Mouse (Mus musculus): ENCODE measurements at regions not wholly inside any gene's neighbourhood (a gene's known extent, or its start where the extent isn't known, plus 50 kb on each side); places are given as distances from the start of the nearest gene placed in this dataset.

GRCm38 (mm10) chr4:152878401-152878800 is 400.7 kb upstream of the Kcnab2 start:
- no peaks in the 10 kb centered on the region; the same call in 1 of the 2 replicates for H3K9me3 ChIP-seq (replicated peaks; ENCODE audit: control insufficient read depth, low read length)
- no peaks in the 10 kb centered on the region for H3K36me3 ChIP-seq (ENCODE audit: control insufficient read depth, insufficient read depth)
- no peak overlapping the region for H3K4me2 ChIP-seq (ENCODE audit: low read depth, low read length)
- 52% methylated on average over 3 of the region's 3 CpGs for WGBS (ENCODE audit: insufficient replicate concordance)
- H3K4me3 ChIP-seq (ENCODE audit: low read depth, low read length), result no peak overlapping the region
- H3K27ac ChIP-seq (ENCODE audit: low read length), result no peak overlapping the region
- no peaks in the 10 kb centered on the region; the same call in 1 of the 2 replicates for H3K4me1 ChIP-seq (ENCODE audit: control insufficient read depth, low read depth, low read length)
- ATAC-seq (ENCODE audit: low read depth), result no peak
- H3K27me3 ChIP-seq (ENCODE audit: control insufficient read depth, insufficient read depth, low read depth, low read length), result no peaks in the 10 kb centered on the region
- no peak overlapping the region for H3K9ac ChIP-seq (ENCODE audit: low read depth, low read length)

DNA sequence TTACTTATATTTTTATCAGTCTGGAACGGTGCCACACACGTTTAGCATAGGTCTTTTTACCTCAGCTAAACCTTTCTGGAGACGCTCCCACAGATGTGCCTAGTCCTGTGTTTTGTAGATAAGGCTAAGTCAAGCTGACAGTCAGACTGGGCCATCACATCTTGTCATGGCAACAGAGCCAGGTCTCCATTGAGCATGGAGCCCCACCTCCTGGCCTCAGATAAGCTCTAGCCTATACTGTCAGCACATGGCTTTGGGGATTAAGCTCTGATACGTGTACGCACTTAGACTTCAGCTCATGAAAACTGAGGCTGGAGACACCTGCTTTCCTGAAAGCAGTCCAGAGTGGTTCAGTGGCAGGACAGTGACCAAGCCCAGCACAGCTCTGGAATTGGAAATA is 392.4 kb upstream of the Kcnab2 start:
- H3K4me3 ChIP-seq (ENCODE audit: low read depth, low read length), result no peak overlapping the region
- no peaks in the 10 kb centered on the region; the same call in 1 of the 2 replicates for H3K9me3 ChIP-seq (replicated peaks; ENCODE audit: control insufficient read depth, low read length)
- no peaks in the 10 kb centered on the region for H3K36me3 ChIP-seq (ENCODE audit: control insufficient read depth, insufficient read depth)
- peak; percentile 9; the same call in 1 of the 2 replicates for ATAC-seq (ENCODE audit: low read depth)
- no peaks in the 10 kb centered on the region for H3K27me3 ChIP-seq (ENCODE audit: control insufficient read depth, insufficient read depth, low read depth, low read length)
- WGBS (ENCODE audit: insufficient replicate concordance), result 60% methylated on average over 5 of the region's 5 CpGs
- no peak overlapping the region for H3K4me2 ChIP-seq (ENCODE audit: low read depth, low read length)
- H3K9ac ChIP-seq (ENCODE audit: low read depth, low read length), result no peak overlapping the region
- H3K4me1 ChIP-seq (ENCODE audit: control insufficient read depth, low read depth, low read length), result no peaks in the 10 kb centered on the region
- no peak overlapping the region for H3K27ac ChIP-seq (ENCODE audit: low read length)

GRCm38 (mm10) chr4:152865894-152866293 is 388.2 kb upstream of the Kcnab2 start:
- no peak overlapping the region for H3K9ac ChIP-seq (ENCODE audit: low read depth, low read length)
- ATAC-seq (ENCODE audit: low read depth), result no peak
- no peak overlapping the region for H3K4me2 ChIP-seq (ENCODE audit: low read depth, low read length)
- WGBS (ENCODE audit: insufficient replicate concordance), result 76% methylated on average over 8 of the region's 8 CpGs
- H3K9me3 ChIP-seq (replicated peaks; ENCODE audit: control insufficient read depth, low read length), result no peaks in the 10 kb centered on the region; the same call in 1 of the 2 replicates
- no peak overlapping the region for H3K4me3 ChIP-seq (ENCODE audit: low read depth, low read length)
- H3K36me3 ChIP-seq (ENCODE audit: control insufficient read depth, insufficient read depth), result no peaks in the 10 kb centered on the region
- no peak overlapping the region for H3K27ac ChIP-seq (ENCODE audit: low read length)
- no peaks in the 10 kb centered on the region for H3K27me3 ChIP-seq (ENCODE audit: control insufficient read depth, insufficient read depth, low read depth, low read length)
- no peaks in the 10 kb centered on the region for H3K4me1 ChIP-seq (ENCODE audit: control insufficient read depth, low read depth, low read length)

DNA sequence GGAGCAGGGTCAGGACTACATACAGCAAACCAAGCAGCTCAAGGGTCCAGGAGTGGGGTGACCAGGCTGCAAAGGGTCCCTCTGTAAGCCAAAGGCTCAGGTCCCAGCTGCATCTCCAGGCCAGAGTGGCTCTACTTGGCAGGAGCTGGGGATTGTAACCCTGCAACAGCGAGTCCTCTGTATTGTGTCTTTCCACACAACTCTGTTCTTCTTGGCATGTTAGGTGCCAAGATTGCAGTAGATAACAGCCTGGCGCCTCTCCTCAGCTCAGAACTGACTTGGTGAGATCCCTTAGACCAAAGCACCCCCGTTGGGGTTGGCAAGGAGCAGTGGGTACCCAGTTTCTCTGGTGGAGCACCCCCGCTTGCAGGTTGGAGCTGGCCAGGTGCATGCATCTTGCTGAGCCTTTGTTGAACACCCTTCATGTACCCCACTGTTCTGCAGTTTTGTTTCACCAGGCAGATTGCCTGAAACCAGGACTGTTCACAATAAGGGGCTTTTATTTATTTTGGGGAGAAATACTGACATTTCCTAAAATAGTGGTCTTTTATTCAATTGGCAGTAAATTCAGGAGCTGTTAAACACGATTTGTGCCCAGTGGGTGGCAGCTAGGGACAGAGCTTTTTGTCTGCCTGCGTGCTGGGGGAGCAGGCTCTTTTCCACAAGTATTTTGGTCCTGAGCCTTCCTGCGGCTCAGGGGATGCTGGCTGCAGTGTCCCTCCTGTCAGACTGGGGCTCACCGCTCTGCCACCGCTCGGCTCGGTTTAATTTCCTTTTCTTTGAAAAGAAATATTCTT is 385.3 kb upstream of the Kcnab2 start:
- H3K4me3 ChIP-seq (ENCODE audit: low read depth, low read length), result no peak overlapping the region
- WGBS (ENCODE audit: insufficient replicate concordance), result 45% methylated on average over 11 of the region's 11 CpGs

GRCm38 (mm10) chr4:152859161-152859560 is 381.5 kb upstream of the Kcnab2 start:
- Histone ChIP-seq H3K27ac (ENCODE audit: low read length) (no peak overlapping the region), H3K9ac (ENCODE audit: low read depth, low read length) (no peak overlapping the region), H3K4me2 (ENCODE audit: low read depth, low read length) (no peak overlapping the region), H3K27me3 (ENCODE audit: control insufficient read depth, insufficient read depth, low read depth, low read length) (no peaks in the 10 kb centered on the region), H3K4me1 (ENCODE audit: control insufficient read depth, low read depth, low read length) (no peaks in the 10 kb centered on the region), H3K36me3 (ENCODE audit: control insufficient read depth, insufficient read depth) (no peaks in the 10 kb centered on the region), H3K4me3 (ENCODE audit: low read depth, low read length) (no peak overlapping the region), H3K9me3 (replicated peaks; ENCODE audit: control insufficient read depth, low read length) (0 out of 2 replicates have a peak, but pooled peaks cover 2% of the 10 kb centered on the region)
- WGBS (ENCODE audit: insufficient replicate concordance), result 67% methylated on average over 9 of the region's 9 CpGs
- ATAC-seq (ENCODE audit: low read depth), result no peak

More for the DNA sequence above, 385.3 kb upstream of the Kcnab2 start:
- no peak overlapping the region for H3K4me2 ChIP-seq (ENCODE audit: low read depth, low read length)
- no peak for ATAC-seq (ENCODE audit: low read depth)
- no peaks in the 10 kb centered on the region for H3K4me1 ChIP-seq (ENCODE audit: control insufficient read depth, low read depth, low read length)
- H3K9ac ChIP-seq (ENCODE audit: low read depth, low read length), result no peak overlapping the region
- H3K36me3 ChIP-seq (ENCODE audit: control insufficient read depth, insufficient read depth), result no peaks in the 10 kb centered on the region
- no peak overlapping the region for H3K27ac ChIP-seq (ENCODE audit: low read length)
- 0 out of 2 replicates have a peak, but pooled peaks cover 2% of the 10 kb centered on the region for H3K9me3 ChIP-seq (replicated peaks; ENCODE audit: control insufficient read depth, low read length)
- no peaks in the 10 kb centered on the region for H3K27me3 ChIP-seq (ENCODE audit: control insufficient read depth, insufficient read depth, low read depth, low read length)

GRCm38 (mm10) chr4:152850147-152850546 is 372.5 kb upstream of the Kcnab2 start:
- Histone ChIP-seq H3K4me2 (ENCODE audit: low read depth, low read length) (no peak overlapping the region), H3K4me1 (ENCODE audit: control insufficient read depth, low read depth, low read length) (no peaks in the 10 kb centered on the region), H3K27ac (ENCODE audit: low read length) (no peak overlapping the region), H3K27me3 (ENCODE audit: control insufficient read depth, insufficient read depth, low read depth, low read length) (no peaks in the 10 kb centered on the region), H3K36me3 (ENCODE audit: control insufficient read depth, insufficient read depth) (no peaks in the 10 kb centered on the region), H3K9me3 (replicated peaks; ENCODE audit: control insufficient read depth, low read length) (no peaks in the 10 kb centered on the region), H3K4me3 (ENCODE audit: low read depth, low read length) (no peak overlapping the region), H3K9ac (ENCODE audit: low read depth, low read length) (no peak overlapping the region)
- ATAC-seq (ENCODE audit: low read depth), result no peak
- 44% methylated on average over 9 of the region's 9 CpGs for WGBS (ENCODE audit: insufficient replicate concordance)

DNA sequence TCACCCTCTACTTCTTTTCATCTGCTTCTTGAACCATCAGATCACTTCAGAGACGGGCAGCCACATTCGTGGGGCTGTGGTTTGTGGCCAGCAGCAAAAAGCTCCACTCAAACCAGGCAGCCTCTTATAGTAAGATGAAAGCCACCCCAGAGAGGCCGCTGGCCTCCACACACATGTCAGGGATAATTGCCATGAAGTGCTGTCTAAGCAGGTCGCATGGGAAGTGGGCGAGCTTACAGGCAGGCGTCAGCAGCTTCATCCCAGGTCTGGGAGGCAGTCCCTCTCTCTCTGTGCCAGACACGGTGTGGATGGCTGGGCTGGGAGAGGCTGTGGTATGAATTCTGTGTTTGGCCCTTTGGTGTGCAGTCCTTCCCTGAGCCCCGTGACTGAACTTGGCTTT is 358.4 kb upstream of the Kcnab2 start:
- no peak for ATAC-seq (ENCODE audit: low read depth)
- Histone ChIP-seq H3K9ac (ENCODE audit: low read depth, low read length) (no peak overlapping the region), H3K4me3 (ENCODE audit: low read depth, low read length) (no peak overlapping the region), H3K36me3 (ENCODE audit: control insufficient read depth, insufficient read depth) (no peaks in the 10 kb centered on the region), H3K9me3 (replicated peaks; ENCODE audit: control insufficient read depth, low read length) (no peaks in the 10 kb centered on the region; the same call in 1 of the 2 replicates), H3K27ac (ENCODE audit: low read length) (no peak overlapping the region), H3K4me2 (ENCODE audit: low read depth, low read length) (no peak overlapping the region), H3K4me1 (ENCODE audit: control insufficient read depth, low read depth, low read length) (no peaks in the 10 kb centered on the region), H3K27me3 (ENCODE audit: control insufficient read depth, insufficient read depth, low read depth, low read length) (no peaks in the 10 kb centered on the region)
- 49% methylated on average over 8 of the region's 8 CpGs for WGBS (ENCODE audit: insufficient replicate concordance)

- no peak overlapping the region for H3K9ac ChIP-seq (ENCODE audit: low read depth, low read length)
- 49% methylated on average over 11 of the region's 11 CpGs for WGBS (ENCODE audit: insufficient replicate concordance)
These were observed 356.9 kb upstream of the Kcnab2 start for GRCm38 (mm10) chr4:152834421-152835110.

More at GRCm38 (mm10) chr4:152834421-152835110, 356.9 kb upstream of the Kcnab2 start:
- Histone ChIP-seq H3K4me3 (ENCODE audit: low read depth, low read length) (no peak overlapping the region), H3K27me3 (ENCODE audit: control insufficient read depth, insufficient read depth, low read depth, low read length) (no peaks in the 10 kb centered on the region), H3K4me1 (ENCODE audit: control insufficient read depth, low read depth, low read length) (no peaks in the 10 kb centered on the region), H3K4me2 (ENCODE audit: low read depth, low read length) (no peak overlapping the region), H3K9me3 (replicated peaks; ENCODE audit: control insufficient read depth, low read length) (no peaks in the 10 kb centered on the region; the same call in none of the 2 replicates), H3K36me3 (ENCODE audit: control insufficient read depth, insufficient read depth) (no peaks in the 10 kb centered on the region), H3K27ac (ENCODE audit: low read length) (no peak overlapping the region)
- no peak for ATAC-seq (ENCODE audit: low read depth)
